Mouse (Mus musculus): Measurements from ENCODE around the gene Vill.

The Vill gene

DNA sequence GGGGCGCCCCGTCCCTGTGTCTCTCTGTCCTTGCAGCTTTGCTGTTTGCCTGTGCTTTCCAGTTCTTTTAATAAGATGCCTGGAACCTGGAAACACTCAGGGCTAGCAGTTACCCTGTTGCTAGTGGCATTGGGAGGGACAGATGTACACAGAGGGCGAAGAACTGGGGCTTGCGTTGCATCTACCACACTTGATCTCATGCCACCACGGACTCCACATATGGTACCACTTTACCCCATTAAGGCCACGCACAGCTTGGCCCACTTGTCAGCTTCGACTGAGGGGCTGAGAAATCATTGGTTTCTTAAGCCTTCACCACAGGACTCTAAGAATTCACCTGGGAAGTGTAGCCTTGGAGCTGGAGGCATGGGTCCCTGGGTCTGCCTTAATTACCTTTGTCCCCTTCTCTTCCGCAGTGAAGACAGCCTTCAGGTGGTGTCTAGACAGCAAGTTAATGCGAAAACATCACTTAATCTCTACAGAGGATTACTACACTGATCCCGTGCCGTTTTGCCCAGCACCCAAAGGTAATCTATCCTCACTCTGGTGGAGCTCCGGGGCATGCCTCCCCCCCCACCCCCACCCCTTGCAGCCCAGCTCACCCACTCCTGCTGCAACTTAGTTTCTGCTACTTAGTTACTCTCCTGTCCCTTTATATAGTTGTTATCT, 57.2 kb downstream of the Vill start:
- no peak for DNase-seq (ENCODE audit: low spot score in 2 of 2)

DNA sequence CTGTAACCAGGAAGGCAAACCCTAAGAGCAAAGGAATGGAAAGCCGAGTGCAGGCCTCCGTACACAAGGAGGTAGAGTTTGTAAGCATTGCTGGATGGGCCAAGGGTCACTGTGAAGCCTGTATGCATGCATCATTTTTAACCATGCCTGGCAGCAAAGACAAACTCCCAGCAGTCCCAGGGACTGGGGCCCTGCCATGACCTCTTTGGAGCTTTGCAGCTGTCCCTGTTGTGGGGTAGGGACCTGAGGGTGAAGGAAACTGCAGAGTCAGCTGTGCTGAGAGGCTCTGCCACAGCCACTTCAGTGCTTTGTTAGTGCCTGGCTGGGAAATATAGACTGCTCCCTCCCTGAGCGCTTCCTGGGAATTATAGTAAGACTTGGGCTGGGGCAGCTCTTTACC, 58.1 kb downstream of the Vill start:
- DNase-seq (ENCODE audit: low spot score in 2 of 2): no peak

DNA sequence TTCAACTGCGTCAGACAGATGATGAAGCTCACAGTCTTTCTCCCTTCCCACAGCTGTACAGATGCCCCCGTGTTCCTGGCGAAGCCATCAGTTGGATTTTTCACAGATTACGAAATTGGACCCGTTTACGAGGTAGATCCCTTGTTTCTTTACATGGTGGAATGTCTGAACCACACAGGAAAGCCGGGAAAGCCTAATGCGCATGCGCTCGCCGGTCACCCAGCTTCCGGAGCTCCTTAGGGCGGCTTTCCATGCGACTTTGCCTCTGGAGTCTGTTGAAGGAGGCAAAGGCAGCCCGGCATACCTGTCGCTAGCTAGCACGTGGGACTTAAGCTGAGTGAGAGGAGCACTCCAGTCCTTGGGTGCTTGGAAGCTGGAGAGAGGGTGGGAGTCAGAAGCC, 62.3 kb downstream of the Vill start:
- DNase-seq (ENCODE audit: low spot score in 2 of 2): no peak

DNA sequence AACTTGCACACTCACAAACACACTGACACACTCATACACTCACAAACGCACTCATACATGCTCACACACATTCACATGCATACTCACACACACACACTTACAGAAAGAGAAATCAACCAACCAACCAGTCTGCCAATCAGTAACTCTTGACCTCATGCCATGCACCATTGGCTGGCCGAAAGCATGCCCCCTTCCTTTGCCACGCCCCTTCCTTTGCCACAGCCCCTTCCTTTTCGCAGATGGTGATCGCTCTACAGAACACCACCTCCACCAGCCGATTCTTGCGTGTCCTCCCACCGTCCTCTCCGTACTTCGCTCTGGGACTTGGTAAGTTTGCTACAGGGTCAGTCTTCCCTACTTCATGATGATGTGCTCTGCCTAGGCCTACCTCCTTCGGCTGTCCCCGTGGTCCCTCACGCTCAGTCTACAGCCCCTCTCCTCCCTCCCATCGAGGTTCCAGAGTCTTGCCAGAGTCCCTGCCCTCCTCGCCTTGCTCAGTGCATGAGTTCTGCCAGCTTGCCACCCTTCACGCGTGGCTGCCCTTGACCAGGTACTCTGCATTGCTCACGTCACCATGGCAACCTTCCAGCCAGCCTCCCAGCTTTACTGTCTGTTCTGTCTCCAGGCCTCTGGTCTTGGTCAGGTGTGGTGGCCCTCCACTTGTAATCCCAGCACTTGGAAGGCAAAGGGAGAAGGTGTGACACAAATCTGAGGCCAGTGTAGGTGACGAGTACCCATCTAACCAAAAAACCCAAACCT, 67.0 kb downstream of the Vill start:
- no peak for DNase-seq (ENCODE audit: low spot score in 2 of 2)

DNA sequence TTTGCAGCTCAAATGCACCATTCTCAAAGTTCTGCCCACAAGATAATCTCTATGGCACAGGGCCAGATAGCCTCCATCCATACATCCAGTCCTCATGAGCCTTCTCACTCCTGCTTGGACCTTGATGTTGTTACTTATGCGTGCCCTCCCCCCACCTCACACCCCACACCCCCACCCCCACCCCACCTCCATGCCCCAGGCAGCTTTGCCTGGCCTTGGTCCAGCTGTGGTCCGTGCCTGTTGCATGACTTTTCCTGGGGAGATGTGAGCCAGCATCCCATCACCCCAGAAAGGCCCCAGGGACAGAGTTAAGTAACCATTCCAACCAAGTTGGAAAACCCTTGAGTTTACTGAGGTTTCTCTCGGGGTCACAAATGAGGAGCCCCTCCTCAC, 67.6 kb downstream of the Vill start:
- DNase-seq (ENCODE audit: low spot score in 2 of 2): no peak

Measured in left cerebral cortex, adult 9 months (tissue).